Mouse (Mus musculus): ENCODE results near the gene Mcm2. TPM values are rescaled to one million over a fixed set of nuclear protein-coding genes. Genes with fewer than 3 reads are reported as not detected.

Mcm2 gene
- polyA plus RNA-seq, 1 experiment from 2014 or later, result 186 TPM

DNA sequence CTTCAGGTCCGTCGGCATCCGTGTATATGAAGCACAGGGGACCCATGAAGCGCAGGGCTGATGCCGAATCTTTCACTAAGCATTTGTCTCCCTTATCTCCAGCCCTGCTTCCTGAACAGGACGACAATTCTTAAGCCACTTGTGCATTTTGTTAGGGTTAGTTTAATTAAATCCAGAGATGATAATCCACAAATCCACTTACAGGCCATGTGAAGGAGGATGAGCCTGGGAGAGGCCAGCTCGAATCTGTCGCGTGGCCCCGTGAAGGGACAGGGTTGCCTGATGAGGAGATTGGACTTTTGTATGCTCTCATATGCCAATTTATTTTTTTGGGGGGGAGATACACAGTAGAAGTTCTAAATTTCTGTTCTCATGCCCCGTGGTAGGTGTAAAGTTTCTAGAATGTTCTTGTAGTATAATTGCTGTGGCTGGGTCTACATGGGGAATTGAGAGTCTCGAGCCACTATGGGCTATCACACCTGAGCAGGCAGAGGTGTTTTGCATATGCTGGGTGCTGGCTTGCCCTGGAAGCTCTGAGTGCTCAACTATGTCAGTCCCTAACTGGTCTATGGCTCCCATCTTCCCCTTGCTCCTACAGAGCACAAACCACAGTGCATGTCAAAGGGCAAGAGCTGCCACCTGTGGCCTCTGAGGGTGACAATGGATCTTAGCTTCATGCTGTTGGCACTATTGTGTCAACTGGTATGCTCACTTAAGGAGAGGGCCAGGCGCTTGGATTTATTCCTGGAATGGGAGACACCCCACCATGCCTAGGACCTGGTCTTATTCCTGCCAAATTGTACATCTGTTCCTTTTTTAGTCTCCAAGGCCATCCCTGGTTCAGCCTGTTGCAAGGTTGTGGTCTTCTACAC, 38.0 kb upstream of the Mcm2 start:
- H3K36me3 ChIP-seq, result no peaks in the 10 kb centered on the region
- ATAC-seq (ENCODE audit: low read depth), result no peak
- no peak overlapping the region for H3K27ac ChIP-seq
- no peak overlapping the region for H3K4me2 ChIP-seq
- no peak overlapping the region for H3K9ac ChIP-seq
- no peak overlapping the region for H3K4me3 ChIP-seq (replicated peaks)
- 57% methylated on average over 13 of the region's 13 CpGs for WGBS (ENCODE audit: insufficient replicate concordance)
- peaks cover 35% of the 10 kb centered on the region for H3K27me3 ChIP-seq
- no peak for DNase-seq
- no peaks in the 10 kb centered on the region for H3K9me3 ChIP-seq (replicated peaks)
- H3K4me1 ChIP-seq (replicated peaks), result 0 out of 2 replicates have a peak, but pooled peaks cover 4% of the 10 kb centered on the region

DNA sequence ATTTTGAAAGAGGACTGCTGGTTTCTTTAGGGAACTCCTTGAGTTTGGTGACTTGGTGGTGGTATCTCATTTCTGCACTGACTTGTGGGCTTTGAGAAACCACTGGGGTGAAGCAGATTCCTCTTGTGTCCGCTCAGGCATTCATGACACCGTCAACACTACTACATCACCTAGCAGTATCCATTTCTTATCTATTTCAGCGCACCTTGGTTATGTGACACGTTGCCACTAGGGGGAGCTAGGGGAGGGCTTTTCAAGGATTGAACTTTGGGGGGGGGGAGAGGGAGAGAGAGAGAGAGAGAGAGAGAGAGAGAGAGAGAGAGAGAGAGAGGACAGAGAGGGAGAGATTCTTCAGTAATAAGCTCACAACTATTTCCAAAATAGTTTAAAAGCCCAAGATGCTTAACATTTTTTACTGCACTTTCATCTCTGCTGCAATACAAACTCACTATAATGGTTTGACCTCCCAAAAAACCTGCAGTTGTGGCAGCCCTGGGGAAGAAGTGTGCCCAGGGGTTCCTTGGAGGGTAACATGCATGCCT, 37.2 kb upstream of the Mcm2 start:
- Histone ChIP-seq H3K9ac (no peak overlapping the region), H3K27ac (no peak overlapping the region), H3K27me3 (peaks cover 35% of the 10 kb centered on the region), H3K9me3 (replicated peaks) (no peaks in the 10 kb centered on the region), H3K4me3 (replicated peaks) (no peak overlapping the region), H3K36me3 (no peaks in the 10 kb centered on the region), H3K4me2 (no peak overlapping the region), H3K4me1 (replicated peaks) (0 out of 2 replicates have a peak, but pooled peaks cover 4% of the 10 kb centered on the region)
- ATAC-seq (ENCODE audit: low read depth), result no peak
- no peak for DNase-seq
- 14% methylated on average over 4 of the region's 4 CpGs for WGBS (ENCODE audit: insufficient replicate concordance)

DNA sequence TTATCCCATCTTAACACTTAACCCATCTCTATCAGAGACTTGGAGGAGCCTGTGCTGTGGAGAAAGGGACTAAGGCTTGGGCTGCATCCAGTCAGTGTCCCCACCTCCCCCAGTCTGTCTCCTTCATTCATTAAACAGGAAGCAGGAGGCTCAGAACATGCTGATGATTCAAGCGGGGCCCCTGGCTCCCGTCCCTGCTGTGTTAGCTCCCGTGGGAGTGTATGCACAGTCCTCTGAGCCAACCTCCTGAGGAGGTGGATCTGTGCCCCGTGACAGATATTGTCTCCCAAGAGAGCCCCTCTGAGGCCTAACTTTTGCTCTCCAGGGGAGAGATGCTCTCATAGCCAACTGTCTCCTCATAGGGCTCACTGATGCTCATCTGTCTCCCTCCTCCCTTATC, 36.2 kb upstream of the Mcm2 start:
- no peak overlapping the region for H3K4me3 ChIP-seq (replicated peaks)
- H3K4me1 ChIP-seq (replicated peaks), result 0 out of 2 replicates have a peak, but pooled peaks cover 4% of the 10 kb centered on the region
- peaks cover 30% of the 10 kb centered on the region for H3K27me3 ChIP-seq
- H3K4me2 ChIP-seq, result no peak overlapping the region
- ATAC-seq (ENCODE audit: low read depth) (no peak), DNase-seq (no peak)
- H3K9ac ChIP-seq, result no peak overlapping the region
- H3K9me3 ChIP-seq (replicated peaks), result no peaks in the 10 kb centered on the region
- no peak overlapping the region for H3K27ac ChIP-seq
- H3K36me3 ChIP-seq, result no peaks in the 10 kb centered on the region
- WGBS (ENCODE audit: insufficient replicate concordance), result 28% methylated on average over 4 of the region's 4 CpGs

DNA sequence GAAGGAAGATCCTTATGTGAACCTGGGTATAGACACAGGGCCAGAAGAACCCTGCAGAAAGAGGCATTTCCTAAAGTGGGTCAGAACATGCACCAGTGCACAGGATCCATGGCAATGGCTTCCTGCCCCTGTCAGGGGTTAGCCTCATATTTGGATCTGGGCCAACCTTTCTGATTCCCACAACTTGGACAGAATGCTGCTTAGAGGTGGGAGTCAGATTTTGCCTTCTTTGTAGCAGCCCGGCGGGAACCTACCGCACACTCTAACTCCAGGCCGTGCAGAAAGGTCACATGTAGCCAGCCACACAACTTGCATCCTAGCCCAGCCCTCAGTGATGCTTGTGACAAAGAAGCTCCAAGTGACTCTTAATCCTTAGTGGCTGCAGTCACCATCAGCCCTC, 35.6 kb upstream of the Mcm2 start:
- Histone ChIP-seq H3K9me3 (replicated peaks) (no peaks in the 10 kb centered on the region), H3K4me2 (no peak overlapping the region), H3K4me1 (replicated peaks) (0 out of 2 replicates have a peak, but pooled peaks cover 4% of the 10 kb centered on the region), H3K27ac (no peak overlapping the region), H3K36me3 (no peaks in the 10 kb centered on the region), H3K9ac (no peak overlapping the region), H3K27me3 (peaks cover 30% of the 10 kb centered on the region), H3K4me3 (replicated peaks) (no peak overlapping the region)
- WGBS (ENCODE audit: insufficient replicate concordance), result 55% methylated on average over 4 of the region's 4 CpGs
- DNase-seq (no peak), ATAC-seq (ENCODE audit: low read depth) (no peak)

DNA sequence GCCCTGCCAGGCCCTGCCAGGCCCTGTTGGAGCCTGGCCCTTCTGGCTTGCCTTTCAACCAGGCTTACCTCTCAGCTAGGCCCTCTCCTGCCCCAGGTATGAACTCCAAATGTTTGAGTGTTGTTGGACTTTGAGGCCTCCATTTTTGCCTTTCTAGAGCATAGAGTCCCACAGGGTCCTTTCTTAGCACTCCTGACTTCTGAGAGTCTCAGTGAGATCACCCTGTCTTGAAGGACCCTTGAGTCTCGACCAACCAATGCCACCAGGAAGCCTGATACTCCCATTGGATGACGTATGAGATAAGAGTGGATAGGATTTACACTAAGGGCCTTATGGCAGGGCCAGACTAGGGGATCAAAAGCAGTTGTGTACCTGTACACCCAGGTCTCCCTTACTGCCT, 32.9 kb upstream of the Mcm2 start:
- Histone ChIP-seq H3K9ac (no peak overlapping the region), H3K4me1 (replicated peaks) (peaks cover 14% of the 10 kb centered on the region), H3K9me3 (replicated peaks) (no peaks in the 10 kb centered on the region), H3K27ac (no peak overlapping the region), H3K4me3 (replicated peaks) (no peak overlapping the region), H3K4me2 (no peak overlapping the region), H3K27me3 (peaks cover 22% of the 10 kb centered on the region), H3K36me3 (no peaks in the 10 kb centered on the region)
- DNase-seq (no peak), ATAC-seq (ENCODE audit: low read depth) (no peak)
- 50% methylated on average over 2 of the region's 2 CpGs for WGBS (ENCODE audit: insufficient replicate concordance)

DNA sequence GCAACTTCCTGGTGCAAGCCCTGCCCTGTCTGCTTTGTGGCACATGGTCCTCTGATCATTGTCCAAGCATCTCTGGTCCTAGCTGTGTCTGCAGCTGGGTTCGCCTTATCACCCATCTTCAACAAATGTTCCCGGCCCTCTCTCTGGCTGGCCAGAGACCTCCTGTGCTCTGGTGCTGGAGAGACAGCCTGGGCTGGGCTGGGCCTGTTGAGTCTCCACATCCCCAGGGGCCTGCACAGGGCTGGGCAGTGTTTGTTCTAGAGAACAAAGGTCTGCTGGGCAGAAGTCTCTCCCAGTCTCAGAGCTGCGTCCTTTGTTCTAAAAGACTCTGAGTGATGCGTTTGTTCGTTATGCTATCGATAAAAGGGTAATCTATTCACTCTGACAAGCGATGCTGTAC, 31.5 kb upstream of the Mcm2 start:
- DNase-seq, result no peak
- 58% methylated on average over 7 of the region's 7 CpGs for WGBS (ENCODE audit: insufficient replicate concordance)
- H3K27me3 ChIP-seq, result peaks cover 17% of the 10 kb centered on the region
- H3K27ac ChIP-seq, result no peak overlapping the region
- H3K4me1 ChIP-seq (replicated peaks), result peaks cover 27% of the 10 kb centered on the region
- H3K4me2 ChIP-seq, result no peak overlapping the region
- H3K9me3 ChIP-seq (replicated peaks), result no peaks in the 10 kb centered on the region
- H3K4me3 ChIP-seq (replicated peaks), result no peak overlapping the region
- H3K36me3 ChIP-seq, result no peaks in the 10 kb centered on the region
- ATAC-seq (ENCODE audit: low read depth), result no peak
- H3K9ac ChIP-seq, result no peak overlapping the region

DNA sequence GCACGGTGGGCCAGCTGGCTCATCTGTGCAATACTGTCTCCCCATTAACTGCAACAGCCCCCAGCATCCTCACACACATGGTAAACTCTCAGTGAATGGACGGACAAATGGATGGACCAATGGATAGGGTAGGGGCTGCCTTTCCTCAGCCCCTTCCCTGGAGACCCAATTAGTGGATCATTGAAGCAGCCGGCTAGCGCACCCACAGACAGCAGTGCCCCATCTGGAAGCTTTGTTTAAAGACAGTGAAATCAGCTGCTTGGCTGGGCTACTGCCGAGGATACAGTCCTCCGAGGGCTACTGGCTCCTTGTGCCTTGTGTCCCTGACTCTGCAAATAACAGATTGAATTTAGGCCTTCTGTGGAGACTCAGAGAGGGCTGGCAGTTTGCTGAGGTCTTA, 30.9 kb upstream of the Mcm2 start:
- Histone ChIP-seq H3K9me3 (replicated peaks) (no peaks in the 10 kb centered on the region), H3K4me2 (no peak overlapping the region), H3K27ac (no peak overlapping the region), H3K4me1 (replicated peaks) (peaks cover 29% of the 10 kb centered on the region), H3K27me3 (peaks cover 11% of the 10 kb centered on the region), H3K36me3 (no peaks in the 10 kb centered on the region), H3K9ac (no peak overlapping the region), H3K4me3 (replicated peaks) (no peak overlapping the region)
- DNase-seq (no peak), ATAC-seq (ENCODE audit: low read depth) (no peak)
- WGBS (ENCODE audit: insufficient replicate concordance), result 75% methylated on average over 6 of the region's 6 CpGs

DNA sequence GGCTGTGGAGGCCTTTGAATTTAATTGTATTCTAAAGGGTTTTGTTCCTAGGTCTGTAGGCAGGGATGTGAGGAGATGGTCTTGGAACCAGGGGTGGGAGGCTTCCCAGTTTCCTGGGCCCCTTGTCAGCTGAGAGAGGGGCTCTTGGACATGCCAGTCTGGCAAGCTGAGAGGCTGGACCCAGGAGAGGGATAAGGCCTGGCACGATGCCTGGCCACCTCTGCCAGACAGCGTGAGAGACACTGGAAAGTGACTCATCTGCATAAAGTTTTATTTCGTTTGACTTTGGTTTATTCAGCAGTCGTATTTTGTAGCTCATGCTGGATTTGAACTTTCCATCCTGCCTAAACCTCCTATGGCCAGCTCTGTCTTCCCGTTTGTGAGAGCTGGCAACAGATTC, 30.0 kb upstream of the Mcm2 start:
- 69% methylated on average over 5 of the region's 5 CpGs for WGBS (ENCODE audit: insufficient replicate concordance)
- Histone ChIP-seq H3K9me3 (replicated peaks) (no peaks in the 10 kb centered on the region), H3K4me2 (no peak overlapping the region), H3K27me3 (peaks cover 3% of the 10 kb centered on the region; the same call in 1 of the 2 replicates), H3K4me3 (replicated peaks) (no peak overlapping the region), H3K36me3 (no peaks in the 10 kb centered on the region), H3K27ac (no peak overlapping the region), H3K4me1 (replicated peaks) (peaks cover 32% of the 10 kb centered on the region), H3K9ac (no peak overlapping the region)
- DNase-seq (no peak), ATAC-seq (ENCODE audit: low read depth) (no peak)

DNA sequence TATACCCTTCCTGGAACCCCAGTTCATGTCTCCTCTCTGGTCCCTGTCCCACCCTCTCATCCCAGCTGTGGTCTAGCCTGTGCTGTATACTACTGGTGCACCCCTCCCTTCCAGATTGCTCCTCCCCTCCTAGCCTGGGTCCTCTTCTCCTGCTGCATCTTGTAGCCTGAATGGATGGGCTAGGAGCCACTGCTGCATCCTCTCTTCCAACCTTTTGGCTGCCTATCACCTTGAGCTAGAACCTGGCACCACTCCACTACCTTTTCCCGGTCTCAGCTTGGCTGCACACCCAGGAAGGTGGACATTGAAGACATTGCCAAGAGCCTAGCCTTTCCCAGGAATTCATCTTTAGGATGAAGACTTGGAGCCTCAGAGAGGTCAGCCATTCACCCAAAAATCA, 29.4 kb upstream of the Mcm2 start:
- WGBS (ENCODE audit: insufficient replicate concordance), result 70% methylated on average over 1 of the region's 1 CpGs
- DNase-seq (no peak), ATAC-seq (ENCODE audit: low read depth) (0 out of 2 replicates have a peak, but pooled peaks have one; percentile 3)
- no peaks in the 10 kb centered on the region for H3K9me3 ChIP-seq (replicated peaks)
- H3K4me2 ChIP-seq, result no peak overlapping the region
- no peak overlapping the region for H3K9ac ChIP-seq
- no peak overlapping the region for H3K4me3 ChIP-seq (replicated peaks)
- peaks cover 32% of the 10 kb centered on the region for H3K4me1 ChIP-seq (replicated peaks)
- H3K27ac ChIP-seq, result no peak overlapping the region
- H3K36me3 ChIP-seq, result no peaks in the 10 kb centered on the region
- peaks cover 3% of the 10 kb centered on the region; the same call in 1 of the 2 replicates for H3K27me3 ChIP-seq

DNA sequence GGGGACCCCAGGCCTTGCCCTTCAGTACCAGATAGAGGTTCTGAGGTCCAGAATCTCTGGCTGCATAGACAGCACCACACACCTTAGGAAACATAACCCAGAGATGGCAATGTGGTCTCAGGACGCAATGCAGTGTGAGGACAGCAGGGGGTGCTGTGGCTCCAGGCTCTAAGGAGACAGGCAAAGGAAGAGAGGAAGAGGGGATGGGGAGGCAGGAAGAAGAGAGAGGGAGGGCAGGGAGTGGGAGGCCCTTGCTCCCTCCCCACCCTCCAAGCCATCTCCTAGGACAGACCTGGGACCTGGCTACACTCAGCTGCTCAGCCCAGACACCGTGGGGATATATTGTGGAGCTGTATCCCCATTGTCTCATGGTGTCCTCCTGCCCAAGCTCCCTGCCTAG, 29.0 kb upstream of the Mcm2 start:
- no peak overlapping the region for H3K4me2 ChIP-seq
- 12% methylated on average over 2 of the region's 2 CpGs for WGBS (ENCODE audit: insufficient replicate concordance)
- ATAC-seq (ENCODE audit: low read depth), result 0 out of 2 replicates have a peak, but pooled peaks have one; percentile 11
- no peak for DNase-seq
- no peaks in the 10 kb centered on the region for H3K36me3 ChIP-seq
- H3K27me3 ChIP-seq, result peaks cover under 1% of the 10 kb centered on the region; the same call in 1 of the 2 replicates
- H3K27ac ChIP-seq, result no peak overlapping the region
- H3K4me3 ChIP-seq (replicated peaks), result no peak overlapping the region
- no peak overlapping the region for H3K9ac ChIP-seq
- no peaks in the 10 kb centered on the region for H3K9me3 ChIP-seq (replicated peaks)
- peaks cover 32% of the 10 kb centered on the region for H3K4me1 ChIP-seq (replicated peaks)

DNA sequence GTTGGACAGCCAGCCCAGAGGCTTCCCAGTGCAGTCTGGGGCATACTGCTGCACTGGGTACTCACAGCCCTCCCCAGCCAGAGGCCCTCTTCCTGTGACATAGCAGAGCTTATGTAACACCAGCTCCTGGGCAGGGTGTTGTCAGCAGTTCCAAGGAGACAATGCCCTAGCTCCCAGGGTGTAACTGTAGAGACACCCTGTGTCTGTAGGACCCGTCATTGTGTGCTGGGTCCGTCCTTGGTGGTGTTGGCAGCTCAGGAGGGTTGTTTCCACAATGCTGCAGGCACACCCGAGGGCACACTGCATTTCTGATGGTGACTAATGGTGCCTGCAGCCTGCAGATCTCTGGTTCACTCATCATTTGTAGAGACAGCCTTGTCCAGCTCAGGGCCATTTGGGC, 28.3 kb upstream of the Mcm2 start:
- no peak for DNase-seq
- no peaks in the 10 kb centered on the region for H3K36me3 ChIP-seq
- no peaks in the 10 kb centered on the region for H3K9me3 ChIP-seq (replicated peaks)
- ATAC-seq (ENCODE audit: low read depth), result peak; percentile 43
- H3K27me3 ChIP-seq, result no peaks in the 10 kb centered on the region
- no peak overlapping the region for H3K4me2 ChIP-seq
- no peak overlapping the region for H3K27ac ChIP-seq
- WGBS (ENCODE audit: insufficient replicate concordance), result 25% methylated on average over 3 of the region's 3 CpGs
- H3K9ac ChIP-seq, result no peak overlapping the region
- H3K4me3 ChIP-seq (replicated peaks), result no peak overlapping the region
- peaks cover 32% of the 10 kb centered on the region for H3K4me1 ChIP-seq (replicated peaks)

Data from liver, embryonic 13.5 days (tissue).